Mouse (Mus musculus): ENCODE measurements around the gene Itgb3bp.

- TF ChIP-seq CTCF (IDR thresholded peaks at IDR 0.05; ENCODE audit: insufficient read depth, low read length) (no peak), POLR2A (IDR thresholded peaks at IDR 0.05; ENCODE audit: borderline replicate concordance, extremely low read depth, low read depth, low read length) (no peak)
Measured at GRCm38 (mm10) chr4:99715783-99716416, 213.7 kb downstream of the Itgb3bp start.

Measured in lung, adult 2 months (tissue).